Mouse (Mus musculus): ENCODE measurements around the gene Thtpa. TPM values are rescaled to one million over a fixed set of nuclear protein-coding genes. Genes with fewer than 3 reads are reported as not detected.
A peak's percentile ranks its signal among the peaks of the same experiment; 100 is the strongest.

Thtpa gene
- polyA plus RNA-seq, 1 experiment from 2014 or later = 19.2 TPM

GRCm38 (mm10) chr14:55095671-55096070, 1.1 kb downstream of the Thtpa start:
- Histone ChIP-seq H3K36me3 (ENCODE audit: insufficient read depth) (peaks cover 16% of the 10 kb centered on the region; the same call in 1 of the 2 replicates), H3K9ac (peak overlapping the region; percentile 69), H3K4me3 (ENCODE audit: low read depth, low read length) (peak overlapping the region; percentile 66), H3K4me2 (peak overlapping the region; percentile 81), H3K27ac (ENCODE audit: low read depth) (no peak overlapping the region), H3K9me3 (ENCODE audit: low read depth, low read length) (no peaks in the 10 kb centered on the region), H3K27me3 (ENCODE audit: insufficient read depth, low read length) (no peaks in the 10 kb centered on the region), H3K4me1 (ENCODE audit: insufficient read depth) (peaks cover 12% of the 10 kb centered on the region)
- WGBS = 58% methylated on average over 12 of the region's 12 CpGs
- TF ChIP-seq CTCF (IDR thresholded peaks at IDR 0.05; ENCODE audit: low read depth) = no peak
- ATAC-seq (ENCODE audit: insufficient read depth) (no peak), DNase-seq (no peak)

- H3K27me3 ChIP-seq (ENCODE audit: insufficient read depth, low read length) = no peaks in the 10 kb centered on the region
- no peaks in the 10 kb centered on the region for H3K9me3 ChIP-seq (ENCODE audit: low read depth, low read length)
- H3K4me1 ChIP-seq (ENCODE audit: insufficient read depth) = peaks cover 12% of the 10 kb centered on the region
- H3K4me3 ChIP-seq (ENCODE audit: low read depth, low read length) = no peak overlapping the region
- DNase-seq = no peak
- no peak overlapping the region for H3K27ac ChIP-seq (ENCODE audit: low read depth)
- no peak for ATAC-seq (ENCODE audit: insufficient read depth)
- WGBS = 51% methylated on average over 9 of the region's 9 CpGs
- TF ChIP-seq CTCF (IDR thresholded peaks at IDR 0.05; ENCODE audit: low read depth) = no peak
- H3K9ac ChIP-seq = no peak overlapping the region; the same call in 1 of the 2 replicates
- H3K4me2 ChIP-seq = peak overlapping the region; percentile 42; the same call in 1 of the 2 replicates
- H3K36me3 ChIP-seq (ENCODE audit: insufficient read depth) = peaks cover 21% of the 10 kb centered on the region; the same call in 1 of the 2 replicates
Observed at GRCm38 (mm10) chr14:55096573-55097087, 2.0 kb downstream of the Thtpa start.

GRCm38 (mm10) chr14:55097646-55098045, 3.1 kb downstream of the Thtpa start:
- Histone ChIP-seq H3K9me3 (ENCODE audit: low read depth, low read length) (no peaks in the 10 kb centered on the region), H3K9ac (no peak overlapping the region), H3K4me2 (no peak overlapping the region), H3K27ac (ENCODE audit: low read depth) (no peak overlapping the region), H3K36me3 (ENCODE audit: insufficient read depth) (peaks cover 21% of the 10 kb centered on the region; the same call in 1 of the 2 replicates), H3K27me3 (ENCODE audit: insufficient read depth, low read length) (no peaks in the 10 kb centered on the region), H3K4me1 (ENCODE audit: insufficient read depth) (peaks cover 12% of the 10 kb centered on the region), H3K4me3 (ENCODE audit: low read depth, low read length) (no peak overlapping the region)
- no peak for ATAC-seq (ENCODE audit: insufficient read depth)
- WGBS = 70% methylated on average over 10 of the region's 10 CpGs
- no peak for DNase-seq
- no peak for TF ChIP-seq CTCF (IDR thresholded peaks at IDR 0.05; ENCODE audit: low read depth)

- Histone ChIP-seq H3K9ac (no peak overlapping the region), H3K9me3 (ENCODE audit: low read depth, low read length) (no peaks in the 10 kb centered on the region), H3K4me1 (ENCODE audit: insufficient read depth) (peaks cover 12% of the 10 kb centered on the region), H3K36me3 (ENCODE audit: insufficient read depth) (peaks cover 21% of the 10 kb centered on the region; the same call in 1 of the 2 replicates), H3K27me3 (ENCODE audit: insufficient read depth, low read length) (no peaks in the 10 kb centered on the region), H3K4me3 (ENCODE audit: low read depth, low read length) (no peak overlapping the region), H3K4me2 (no peak overlapping the region), H3K27ac (ENCODE audit: low read depth) (no peak overlapping the region)
- DNase-seq (peak; percentile 74), ATAC-seq (ENCODE audit: insufficient read depth) (no peak)
- peak; percentile 73 for TF ChIP-seq CTCF (IDR thresholded peaks at IDR 0.05; ENCODE audit: low read depth)
- WGBS = 45% methylated on average over 4 of the region's 4 CpGs
Observed at GRCm38 (mm10) chr14:55098067-55098466, 3.5 kb downstream of the Thtpa start.

GRCm38 (mm10) chr14:55101592-55101991, 7.0 kb downstream of the Thtpa start:
- no peaks in the 10 kb centered on the region for H3K27me3 ChIP-seq (ENCODE audit: insufficient read depth, low read length)
- peak; percentile 84 for DNase-seq
- H3K9ac ChIP-seq = no peak overlapping the region
- no peak for ATAC-seq (ENCODE audit: insufficient read depth)
- H3K36me3 ChIP-seq (ENCODE audit: insufficient read depth) = peaks cover 21% of the 10 kb centered on the region; the same call in 1 of the 2 replicates
- H3K4me3 ChIP-seq (ENCODE audit: low read depth, low read length) = no peak overlapping the region
- H3K4me2 ChIP-seq = no peak overlapping the region
- H3K4me1 ChIP-seq (ENCODE audit: insufficient read depth) = peaks cover 2% of the 10 kb centered on the region; the same call in 1 of the 2 replicates
- WGBS = 47% methylated on average over 4 of the region's 4 CpGs
- no peaks in the 10 kb centered on the region for H3K9me3 ChIP-seq (ENCODE audit: low read depth, low read length)
- TF ChIP-seq CTCF (IDR thresholded peaks at IDR 0.05; ENCODE audit: low read depth) = peak; percentile 78
- H3K27ac ChIP-seq (ENCODE audit: low read depth) = no peak overlapping the region

- H3K36me3 ChIP-seq (ENCODE audit: insufficient read depth) = peaks cover 20% of the 10 kb centered on the region; the same call in 1 of the 2 replicates
- no peak for DNase-seq
- ATAC-seq (ENCODE audit: insufficient read depth) = no peak
- no peak overlapping the region for H3K27ac ChIP-seq (ENCODE audit: low read depth)
- H3K27me3 ChIP-seq (ENCODE audit: insufficient read depth, low read length) = no peaks in the 10 kb centered on the region
- no peaks in the 10 kb centered on the region for H3K4me1 ChIP-seq (ENCODE audit: insufficient read depth)
- H3K9ac ChIP-seq = no peak overlapping the region
- no peak for TF ChIP-seq CTCF (IDR thresholded peaks at IDR 0.05; ENCODE audit: low read depth)
- 79% methylated on average over 15 of the region's 15 CpGs for WGBS
- no peak overlapping the region for H3K4me3 ChIP-seq (ENCODE audit: low read depth, low read length)
- no peak overlapping the region for H3K4me2 ChIP-seq
- no peaks in the 10 kb centered on the region for H3K9me3 ChIP-seq (ENCODE audit: low read depth, low read length)
Observed at GRCm38 (mm10) chr14:55102253-55102785, 7.7 kb downstream of the Thtpa start.

GRCm38 (mm10) chr14:55104365-55104764, 9.8 kb downstream of the Thtpa start:
- WGBS = 81% methylated on average over 18 of the region's 18 CpGs

More at GRCm38 (mm10) chr14:55104365-55104764, 9.8 kb downstream of the Thtpa start:
- peaks cover under 1% of the 10 kb centered on the region; the same call in 1 of the 2 replicates for H3K27me3 ChIP-seq (ENCODE audit: insufficient read depth, low read length)
- H3K9me3 ChIP-seq (ENCODE audit: low read depth, low read length) = no peaks in the 10 kb centered on the region
- no peak overlapping the region for H3K4me3 ChIP-seq (ENCODE audit: low read depth, low read length)
- peaks cover 3% of the 10 kb centered on the region; the same call in 1 of the 2 replicates for H3K4me1 ChIP-seq (ENCODE audit: insufficient read depth)
- no peak overlapping the region for H3K4me2 ChIP-seq
- H3K27ac ChIP-seq (ENCODE audit: low read depth) = no peak overlapping the region
- no peak for TF ChIP-seq CTCF (IDR thresholded peaks at IDR 0.05; ENCODE audit: low read depth)
- DNase-seq (no peak), ATAC-seq (ENCODE audit: insufficient read depth) (no peak)
- H3K36me3 ChIP-seq (ENCODE audit: insufficient read depth) = peaks cover 5% of the 10 kb centered on the region; the same call in 1 of the 2 replicates
- no peak overlapping the region for H3K9ac ChIP-seq

Data from lung, embryonic 14.5 days (tissue).